Mouse (Mus musculus): ENCODE measurements at regions not wholly inside any gene's neighbourhood (a gene's known extent, or its start where the extent isn't known, plus 50 kb on each side); places are given as distances from the start of the nearest gene placed in this dataset.

GRCm38 (mm10) chr6:127318746-127319582, 127.7 kb upstream of the Parp11 start:
- Histone ChIP-seq H3K4me1 (ENCODE audit: control insufficient read depth, insufficient read depth, insufficient read length, low read length) (no peaks in the 10 kb centered on the region), H3K27ac (replicated peaks; ENCODE audit: low read depth, low read length) (no peak overlapping the region), H3K4me3 (ENCODE audit: insufficient read depth, low read depth, low read length) (no peak overlapping the region)

- Histone ChIP-seq H3K4me3 (ENCODE audit: insufficient read depth, low read depth, low read length) (no peak overlapping the region), H3K4me1 (ENCODE audit: control insufficient read depth, insufficient read depth, insufficient read length, low read length) (no peaks in the 10 kb centered on the region), H3K27ac (replicated peaks; ENCODE audit: low read depth, low read length) (no peak overlapping the region)
Measured at GRCm38 (mm10) chr6:127320600-127320999, 126.0 kb upstream of the Parp11 start.

- Histone ChIP-seq H3K4me3 (ENCODE audit: insufficient read depth, low read depth, low read length) (no peak overlapping the region), H3K4me1 (ENCODE audit: control insufficient read depth, insufficient read depth, insufficient read length, low read length) (no peaks in the 10 kb centered on the region), H3K27ac (replicated peaks; ENCODE audit: low read depth, low read length) (no peak overlapping the region)
Measured at GRCm38 (mm10) chr6:127321031-127321430, 125.6 kb upstream of the Parp11 start.

- no peak overlapping the region for H3K27ac ChIP-seq (replicated peaks; ENCODE audit: low read depth, low read length)
- no peaks in the 10 kb centered on the region for H3K4me1 ChIP-seq (ENCODE audit: control insufficient read depth, insufficient read depth, insufficient read length, low read length)
- H3K4me3 ChIP-seq (ENCODE audit: insufficient read depth, low read depth, low read length) = no peak overlapping the region
Measured at GRCm38 (mm10) chr6:127322398-127322797, 124.2 kb upstream of the Parp11 start.

DNA sequence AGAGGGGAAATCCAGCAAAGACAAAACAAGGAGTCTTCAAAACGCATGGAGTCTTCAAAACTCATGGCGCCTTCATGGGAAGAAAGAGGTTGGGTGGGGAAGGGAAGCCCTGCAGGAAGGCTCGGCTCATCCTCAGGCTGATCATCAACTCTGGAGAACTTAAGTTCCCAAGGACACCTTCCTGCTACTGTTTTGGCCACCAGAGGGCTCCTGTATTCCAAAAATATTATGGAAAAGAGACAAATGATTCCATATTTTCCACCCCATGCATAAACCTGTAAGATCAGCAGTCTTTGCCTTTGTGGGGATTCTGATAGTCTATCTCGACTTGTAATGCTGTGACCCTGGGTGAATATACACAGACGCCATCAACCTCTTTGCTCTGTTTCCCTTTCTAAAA, 121.7 kb upstream of the Parp11 start:
- H3K4me1 ChIP-seq (ENCODE audit: control insufficient read depth, insufficient read depth, insufficient read length, low read length) = no peaks in the 10 kb centered on the region
- no peak overlapping the region for H3K4me3 ChIP-seq (ENCODE audit: insufficient read depth, low read depth, low read length)
- H3K27ac ChIP-seq (replicated peaks; ENCODE audit: low read depth, low read length) = no peak overlapping the region

GRCm38 (mm10) chr6:127325596-127326332, 120.9 kb upstream of the Parp11 start:
- H3K4me1 ChIP-seq (ENCODE audit: control insufficient read depth, insufficient read depth, insufficient read length, low read length) = 0 out of 2 replicates have a peak, but pooled peaks cover 3% of the 10 kb centered on the region
- no peak overlapping the region for H3K4me3 ChIP-seq (ENCODE audit: insufficient read depth, low read depth, low read length)
- H3K27ac ChIP-seq (replicated peaks; ENCODE audit: low read depth, low read length) = no peak overlapping the region

- Histone ChIP-seq H3K4me1 (ENCODE audit: control insufficient read depth, insufficient read depth, insufficient read length, low read length) (0 out of 2 replicates have a peak, but pooled peaks cover 3% of the 10 kb centered on the region), H3K27ac (replicated peaks; ENCODE audit: low read depth, low read length) (no peak overlapping the region), H3K4me3 (ENCODE audit: insufficient read depth, low read depth, low read length) (no peak overlapping the region)
Measured at GRCm38 (mm10) chr6:127326333-127326729, 120.3 kb upstream of the Parp11 start.

- Histone ChIP-seq H3K4me1 (ENCODE audit: control insufficient read depth, insufficient read depth, insufficient read length, low read length) (0 out of 2 replicates have a peak, but pooled peaks cover 3% of the 10 kb centered on the region), H3K4me3 (ENCODE audit: insufficient read depth, low read depth, low read length) (no peak overlapping the region)
Measured at GRCm38 (mm10) chr6:127329191-127330014, 117.2 kb upstream of the Parp11 start.

GRCm38 (mm10) chr6:127330015-127330705, 116.5 kb upstream of the Parp11 start:
- H3K4me3 ChIP-seq (ENCODE audit: insufficient read depth, low read depth, low read length) = peak overlapping the region; percentile 64
- H3K27ac ChIP-seq (replicated peaks; ENCODE audit: low read depth, low read length) = no peak overlapping the region
- H3K4me1 ChIP-seq (ENCODE audit: control insufficient read depth, insufficient read depth, insufficient read length, low read length) = peaks cover 4% of the 10 kb centered on the region; the same call in 1 of the 2 replicates

More at GRCm38 (mm10) chr6:127329191-127330014, 117.2 kb upstream of the Parp11 start:
- no peak overlapping the region for H3K27ac ChIP-seq (replicated peaks; ENCODE audit: low read depth, low read length)

DNA sequence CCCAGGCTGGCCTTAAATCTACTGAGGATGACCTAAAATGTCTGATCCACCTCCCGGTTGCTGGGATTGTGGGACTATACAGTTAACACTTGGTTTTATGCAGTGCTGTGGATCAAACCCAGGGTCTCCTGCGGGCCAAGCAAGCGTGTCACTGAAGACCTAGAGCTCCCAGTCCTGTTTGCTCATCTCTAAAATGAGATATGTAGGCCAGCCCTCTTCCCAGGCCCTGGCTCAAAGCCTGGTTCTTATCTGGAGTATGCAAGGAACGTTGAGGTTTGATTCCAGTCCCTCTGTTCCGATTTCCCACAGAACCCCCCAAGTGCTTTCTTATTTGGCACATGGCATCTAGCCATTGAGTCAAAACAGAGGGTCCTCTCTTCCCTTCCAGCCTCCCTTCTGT, 115.5 kb upstream of the Parp11 start:
- H3K27ac ChIP-seq (replicated peaks; ENCODE audit: low read depth, low read length) = no peak overlapping the region
- H3K4me3 ChIP-seq (ENCODE audit: insufficient read depth, low read depth, low read length) = 0 out of 2 replicates have a peak overlapping the region, but pooled peaks have one; percentile 64
- H3K4me1 ChIP-seq (ENCODE audit: control insufficient read depth, insufficient read depth, insufficient read length, low read length) = peaks cover 6% of the 10 kb centered on the region; the same call in 1 of the 2 replicates

DNA sequence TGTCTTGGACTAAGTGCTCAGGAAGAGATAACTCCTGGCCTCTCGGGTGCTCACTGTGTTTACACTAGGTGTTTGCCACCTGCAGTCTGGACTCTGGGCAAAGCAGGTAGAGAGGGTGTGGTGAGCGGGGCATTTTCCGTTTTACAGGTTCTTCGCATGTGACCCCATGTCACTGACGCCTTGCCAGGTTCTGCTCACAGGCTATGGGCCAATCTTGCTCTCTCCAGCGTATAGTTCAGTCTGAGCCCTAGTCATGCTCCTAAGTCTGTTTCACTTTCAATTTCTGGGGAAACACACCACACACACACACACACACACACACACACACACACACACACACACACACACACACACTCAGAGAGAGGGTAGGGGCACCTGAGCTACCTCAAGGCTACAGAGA, 112.4 kb upstream of the Parp11 start:
- peaks cover 6% of the 10 kb centered on the region; the same call in 1 of the 2 replicates for H3K4me1 ChIP-seq (ENCODE audit: control insufficient read depth, insufficient read depth, insufficient read length, low read length)
- no peak overlapping the region for H3K4me3 ChIP-seq (ENCODE audit: insufficient read depth, low read depth, low read length)
- no peak overlapping the region for H3K27ac ChIP-seq (replicated peaks; ENCODE audit: low read depth, low read length)

- H3K4me1 ChIP-seq (ENCODE audit: control insufficient read depth, insufficient read depth, insufficient read length, low read length) = peaks cover 4% of the 10 kb centered on the region; the same call in 1 of the 2 replicates
- no peak overlapping the region for H3K4me3 ChIP-seq (ENCODE audit: insufficient read depth, low read depth, low read length)
- H3K27ac ChIP-seq (replicated peaks; ENCODE audit: low read depth, low read length) = no peak overlapping the region
Measured at GRCm38 (mm10) chr6:127335462-127335886, 111.2 kb upstream of the Parp11 start.

GRCm38 (mm10) chr6:127335996-127336660, 110.5 kb upstream of the Parp11 start:
- Histone ChIP-seq H3K4me1 (ENCODE audit: control insufficient read depth, insufficient read depth, insufficient read length, low read length) (peaks cover 3% of the 10 kb centered on the region; the same call in 1 of the 2 replicates), H3K27ac (replicated peaks; ENCODE audit: low read depth, low read length) (no peak overlapping the region), H3K4me3 (ENCODE audit: insufficient read depth, low read depth, low read length) (no peak overlapping the region)
